Mouse (Mus musculus): ENCODE results near the gene Nfil3. TPM values are rescaled to one million over a fixed set of nuclear protein-coding genes. Genes with fewer than 3 reads are reported as not detected.

Gene Nfil3
- total RNA-seq (2021), result 10 to 100 TPM; 33.9 to 36.7 TPM
- long read RNA-seq, experiment 1, transcript Nfil3-201 (2 exons, 2,026 nt), result major isoform, 24 of 43 reads
- long read RNA-seq, experiment 1, partial matches to known transcripts, result 0 of 43 reads
- long read RNA-seq, experiment 1, other reads (novel, unspliced or antisense), result 19 of 43 reads
- long read RNA-seq, experiment 2, transcript Nfil3-201 (2 exons, 2,026 nt), result major isoform, 15 of 25 reads
- long read RNA-seq, experiment 2, partial matches to known transcripts, result 0 of 25 reads
- long read RNA-seq, experiment 2, other reads (novel, unspliced or antisense), result 10 of 25 reads

DNA sequence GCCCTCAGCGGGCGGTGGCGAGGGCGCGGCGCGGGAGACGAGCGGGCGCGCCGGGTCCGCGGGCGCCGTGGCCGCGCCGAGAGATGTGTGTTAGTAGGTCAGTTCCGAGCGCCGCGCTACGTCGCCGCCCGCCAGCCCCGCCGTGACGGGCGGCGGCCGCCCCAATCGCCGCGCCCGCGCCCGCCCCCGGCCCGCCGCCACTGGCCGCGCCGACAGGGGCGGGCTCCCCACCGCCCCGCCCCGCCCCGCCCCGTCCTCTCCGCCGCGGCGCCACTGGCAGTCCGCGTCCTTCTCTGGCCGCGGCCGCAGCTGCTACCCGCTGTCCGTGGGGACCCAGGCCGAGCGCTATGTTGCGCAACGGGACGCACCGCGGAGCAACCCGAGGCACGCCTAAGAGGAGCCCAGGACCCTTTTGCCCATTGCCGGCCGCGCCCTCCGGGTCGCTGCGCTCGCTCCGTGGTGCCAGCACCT lies at the start of gene Nfil3:
Nfil3 (minus strand) TSS at position 123 of the 471 bp plus-strand sequence.
- peak; percentile 89 to 91 for DNase-seq

DNA sequence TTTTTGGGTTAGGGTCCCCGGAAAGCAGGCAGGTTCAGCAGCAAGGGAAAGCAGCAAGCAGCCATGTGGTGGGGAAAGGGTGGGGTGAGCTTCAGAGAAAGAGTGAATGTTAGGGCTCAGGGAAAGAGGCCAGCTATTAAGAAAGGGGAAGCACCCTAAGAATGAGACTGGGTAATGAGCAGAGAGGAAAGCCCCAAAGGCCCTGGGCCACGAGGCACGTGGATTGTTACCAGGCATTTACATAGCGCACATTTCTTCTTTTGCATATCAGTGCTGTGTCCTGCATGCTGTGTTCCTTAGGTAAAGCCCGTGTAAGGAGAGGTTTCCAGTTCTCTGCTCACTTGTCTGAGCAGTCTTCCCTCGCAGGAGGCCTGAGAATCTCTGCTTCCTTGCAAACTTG lies 43.4 kb upstream of the Nfil3 start:
- no peak for DNase-seq

DNA sequence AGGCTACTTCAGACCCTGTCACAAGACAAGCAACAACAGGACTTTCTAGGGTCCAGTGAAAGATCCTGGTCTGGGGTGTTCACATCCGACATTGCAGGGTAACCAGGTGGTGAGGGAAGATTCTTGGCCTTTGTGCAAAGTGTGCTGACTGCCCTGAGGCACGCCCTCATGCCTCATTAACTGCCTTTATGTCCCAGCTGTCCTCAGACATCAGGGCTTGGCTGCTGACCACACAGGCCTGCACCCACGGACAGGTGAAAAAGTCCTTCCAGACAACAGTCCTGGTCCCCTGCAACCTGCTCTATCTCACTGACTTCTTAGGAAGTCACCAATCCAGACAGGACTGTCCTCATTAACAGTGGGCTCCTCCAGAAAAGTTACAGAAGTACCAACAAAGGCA lies 39.4 kb upstream of the Nfil3 start:
- no peak for DNase-seq

DNA sequence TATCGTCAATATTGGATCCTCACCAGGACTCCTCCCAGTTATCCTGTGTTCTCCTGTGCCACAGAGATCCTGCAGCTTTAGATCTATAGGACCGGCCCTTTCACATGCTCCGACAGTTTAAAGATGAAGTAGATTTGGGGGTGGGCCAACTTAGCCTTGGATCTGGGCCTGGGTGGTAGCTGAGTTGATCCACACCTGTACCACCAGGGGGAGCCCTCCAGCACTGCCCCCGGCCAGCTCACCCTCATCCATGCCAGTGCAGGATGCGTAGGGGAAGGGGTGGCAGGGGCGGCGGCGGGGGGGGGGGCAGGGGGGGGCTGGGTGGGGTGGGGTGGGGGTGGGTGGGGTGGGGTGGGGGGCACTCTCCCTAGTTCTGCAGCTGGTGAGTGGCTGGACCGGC lies 38.7 kb upstream of the Nfil3 start:
- DNase-seq, result no peak

DNA sequence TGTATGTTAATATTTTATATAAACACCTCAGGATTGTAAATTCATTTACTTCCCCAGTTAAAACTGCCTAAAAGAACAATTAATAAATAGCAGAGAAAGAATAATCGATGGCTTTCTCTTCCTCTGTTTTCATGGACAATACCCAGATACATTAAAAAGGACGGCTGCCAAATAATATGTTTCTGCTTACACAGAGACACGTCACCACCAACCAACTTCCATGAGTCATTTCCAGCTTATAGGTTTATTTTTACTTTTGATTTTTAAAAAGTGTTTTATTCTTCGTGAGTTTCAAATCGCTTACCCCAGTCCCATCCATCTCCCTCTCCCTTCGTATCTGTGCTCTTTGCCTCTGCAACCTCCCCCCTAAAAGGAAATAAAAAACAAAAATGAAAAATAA lies 38.1 kb upstream of the Nfil3 start:
- DNase-seq, result no peak

DNA sequence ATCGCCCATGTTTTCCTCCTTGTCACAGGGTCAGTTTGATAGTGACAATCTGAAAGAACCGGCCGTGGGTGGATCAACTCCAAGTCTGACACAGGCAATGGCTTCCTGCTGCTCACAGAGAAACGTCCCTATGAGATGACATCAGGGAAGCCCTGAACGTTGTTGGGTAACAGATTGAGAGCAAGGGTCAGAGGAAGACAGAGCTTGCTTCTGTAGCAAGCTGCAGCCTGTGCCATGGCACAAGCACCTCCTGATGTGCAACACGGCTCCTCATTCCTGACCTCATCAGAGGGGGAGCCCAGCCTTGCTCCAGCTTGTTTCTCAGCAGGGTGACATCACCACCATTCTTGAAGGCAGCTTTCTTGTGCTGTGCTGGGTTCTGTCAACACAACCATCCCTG lies 37.1 kb upstream of the Nfil3 start:
- DNase-seq, result no peak

DNA sequence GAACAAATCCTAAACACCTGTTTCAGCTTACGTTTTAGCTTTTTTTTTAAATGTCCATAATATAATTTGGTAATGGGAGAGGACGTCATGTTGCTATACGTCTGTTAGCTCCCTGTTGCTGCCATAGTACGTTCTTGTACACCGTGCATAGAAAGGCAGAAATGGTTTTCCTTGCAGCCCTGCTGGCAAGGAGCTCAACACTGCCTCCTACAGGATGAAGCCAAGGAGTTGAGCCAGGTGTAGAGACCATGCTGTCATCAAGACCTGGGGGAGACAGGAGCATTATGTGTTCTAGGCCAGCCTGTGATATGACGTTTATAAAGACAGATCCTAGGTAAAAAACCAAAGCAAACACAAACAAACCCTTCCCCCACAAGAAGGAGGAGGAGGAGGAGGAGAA lies 36.2 kb upstream of the Nfil3 start:
- DNase-seq, result no peak

DNA sequence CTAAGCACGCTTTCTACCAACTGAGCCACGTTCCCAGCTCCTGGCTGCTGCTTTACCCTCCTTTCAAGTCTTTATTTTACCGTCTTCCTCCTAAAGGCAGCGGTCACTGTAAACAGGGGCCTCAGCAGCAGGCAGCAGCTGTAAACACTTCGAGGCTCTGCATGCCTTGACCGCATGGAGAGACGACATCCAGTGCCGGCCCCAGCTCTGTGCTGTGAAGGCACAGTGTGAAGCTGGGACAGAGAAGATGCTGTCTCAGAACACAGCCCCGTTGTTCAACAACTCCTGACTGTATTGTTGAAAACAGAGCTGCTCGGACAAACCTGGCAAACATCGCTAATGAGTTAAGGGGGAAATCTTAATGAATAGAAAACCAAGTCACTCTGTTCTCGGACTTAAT lies 30.6 kb upstream of the Nfil3 start:
- DNase-seq, result no peak

DNA sequence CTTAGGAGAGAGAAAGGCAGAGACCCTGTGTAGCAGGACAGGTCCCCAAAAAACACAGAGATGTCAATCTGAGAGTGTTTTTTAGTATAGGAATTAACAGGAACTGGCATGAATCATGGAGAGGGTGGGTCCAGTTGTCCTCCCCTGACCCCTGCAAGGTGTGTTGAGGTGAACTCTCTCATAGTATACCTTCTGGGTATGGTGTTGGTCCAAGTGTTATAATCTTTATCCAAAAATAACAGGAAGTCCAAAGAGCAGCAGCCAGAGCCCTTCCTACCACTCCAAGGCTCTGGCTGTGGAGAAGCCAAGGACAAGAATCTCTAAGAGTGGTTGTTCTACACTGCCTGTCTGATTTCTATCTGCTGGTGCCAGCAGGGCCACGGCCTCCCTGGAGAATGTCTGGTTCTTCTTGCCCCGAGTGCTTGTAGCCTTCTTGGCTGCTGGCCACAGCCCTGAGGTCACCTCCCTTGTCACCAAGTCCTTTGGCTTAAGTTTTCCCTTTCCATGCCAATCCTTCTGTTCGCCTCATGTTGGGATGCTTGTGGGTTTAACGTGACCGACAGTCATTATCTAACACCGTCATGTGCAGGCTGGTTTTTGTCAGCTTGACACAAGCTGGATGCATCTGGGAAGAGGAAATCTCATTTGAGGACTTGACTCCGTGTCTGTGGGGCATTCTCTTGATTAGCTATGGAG lies 27.8 kb upstream of the Nfil3 start:
- DNase-seq, result peak; percentile 76 to 84

DNA sequence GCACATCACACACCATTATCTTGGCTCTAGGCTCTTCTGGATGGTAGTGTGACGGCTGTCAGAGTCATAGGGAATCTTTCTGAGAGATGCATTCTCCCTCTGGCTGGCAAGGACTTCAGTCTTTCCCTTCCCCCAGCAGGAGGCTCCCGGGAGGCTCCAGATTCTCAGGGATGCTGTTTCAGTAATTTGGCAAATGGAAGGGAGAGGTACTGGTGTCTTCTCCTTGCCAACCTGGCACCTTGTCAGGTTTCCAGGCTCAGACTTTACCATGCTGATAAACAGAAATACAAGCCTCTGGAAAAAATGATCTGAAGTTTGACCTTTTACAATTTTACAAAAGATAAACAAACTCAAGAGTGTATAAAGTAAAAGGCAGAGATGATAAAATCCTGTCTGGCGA lies 26.9 kb upstream of the Nfil3 start:
- peak; percentile 31 to 62 for DNase-seq

DNA sequence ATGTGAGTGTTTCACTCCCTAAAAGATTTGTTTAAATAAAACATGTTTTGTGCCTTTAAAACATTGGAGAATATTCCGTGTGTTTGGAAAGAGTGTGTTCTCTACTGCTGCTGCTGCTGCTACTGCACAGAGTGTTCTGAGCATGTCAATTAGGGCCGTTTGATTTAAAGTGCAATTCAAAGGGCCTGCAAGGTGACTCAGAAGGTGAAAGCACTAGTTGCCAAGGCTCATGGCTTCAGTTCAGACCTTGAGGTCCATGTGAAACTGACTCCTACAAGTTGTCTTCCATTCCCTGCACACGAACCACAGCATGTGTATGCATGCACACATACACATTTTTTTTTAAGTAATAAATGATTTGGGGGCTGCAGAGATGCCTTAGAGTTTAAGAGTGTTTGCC lies 22.4 kb upstream of the Nfil3 start:
- DNase-seq, result peak; percentile 35 to 52

DNA sequence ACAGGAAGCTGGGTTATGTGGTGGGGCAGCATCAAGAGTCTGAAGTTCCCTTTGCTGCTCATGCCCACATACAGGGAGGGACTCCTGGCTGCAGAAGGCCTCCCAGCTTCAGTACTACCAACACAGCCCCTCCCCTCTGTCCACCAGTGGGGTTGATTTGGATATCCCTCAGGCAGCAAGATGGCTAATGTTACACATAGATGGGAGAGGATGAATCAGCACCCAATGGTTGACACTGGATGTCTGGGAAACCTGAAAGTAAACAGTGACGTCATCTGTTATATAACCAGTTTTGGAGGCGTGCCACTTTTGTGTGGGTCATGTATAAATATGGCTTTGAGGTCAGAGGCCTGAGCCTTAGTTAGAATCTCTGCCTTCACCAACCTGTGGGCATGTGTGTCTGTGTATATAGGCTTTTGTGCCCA lies 20.6 kb upstream of the Nfil3 start:
- DNase-seq, result peak; percentile 64 to 66

DNA sequence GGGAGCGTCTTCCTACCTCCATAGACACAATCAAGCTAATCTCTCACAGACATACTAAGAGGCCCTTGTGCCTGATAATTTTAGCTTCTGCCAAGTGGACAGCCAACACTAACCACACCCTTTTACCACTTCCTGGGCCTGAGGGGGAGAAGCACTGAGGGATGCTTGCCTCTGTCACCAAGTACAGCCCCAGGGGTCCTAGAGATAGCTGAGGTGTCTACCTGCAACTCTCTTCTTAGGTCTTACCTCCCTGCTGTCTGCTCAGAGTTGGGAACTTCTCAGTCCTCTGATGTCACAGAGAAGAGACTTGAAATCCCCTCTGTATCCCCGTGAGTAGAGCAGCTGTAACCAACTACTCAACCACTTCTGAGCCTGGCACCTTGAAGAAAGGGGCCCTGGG lies 19.6 kb upstream of the Nfil3 start:
- no peak for DNase-seq

DNA sequence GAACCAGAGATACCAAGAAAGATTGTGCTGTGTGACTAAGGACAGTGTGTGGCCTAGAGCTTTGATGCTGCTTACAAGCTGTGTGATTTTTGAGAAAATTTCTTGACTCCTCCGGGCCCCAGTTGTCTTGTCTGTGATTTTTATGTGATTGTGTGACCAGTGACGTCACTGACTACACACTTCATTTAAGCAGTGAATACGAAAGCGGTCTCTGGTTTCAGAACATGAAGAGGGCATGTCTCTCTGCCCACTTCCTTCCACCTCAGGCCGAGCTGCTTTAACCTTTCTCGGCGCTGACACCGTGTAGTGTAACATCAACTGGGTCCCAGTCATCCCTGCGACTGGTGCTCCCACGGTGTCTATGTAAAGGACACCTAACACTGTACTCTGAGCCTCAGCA lies 17.7 kb upstream of the Nfil3 start:
- DNase-seq, result no peak

DNA sequence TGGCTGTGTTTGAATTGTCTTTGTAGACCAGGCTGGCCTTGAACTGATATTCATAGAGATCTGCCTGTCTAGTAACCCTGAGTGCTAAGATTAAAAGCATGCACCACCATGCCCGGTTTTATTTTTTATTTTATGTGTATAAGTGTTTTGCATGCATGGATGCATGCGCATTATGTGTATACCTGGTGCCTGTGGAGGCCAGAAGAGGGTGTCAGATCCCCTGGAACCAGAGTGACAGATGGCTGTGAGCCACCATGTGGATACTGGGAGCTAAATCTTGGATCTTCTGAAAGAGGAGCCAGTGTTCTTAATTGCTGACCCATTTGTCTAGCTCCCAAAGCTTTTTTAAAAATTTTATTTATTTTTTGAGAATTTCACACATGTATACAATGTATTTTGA lies 16.9 kb upstream of the Nfil3 start:
- no peak for DNase-seq

DNA sequence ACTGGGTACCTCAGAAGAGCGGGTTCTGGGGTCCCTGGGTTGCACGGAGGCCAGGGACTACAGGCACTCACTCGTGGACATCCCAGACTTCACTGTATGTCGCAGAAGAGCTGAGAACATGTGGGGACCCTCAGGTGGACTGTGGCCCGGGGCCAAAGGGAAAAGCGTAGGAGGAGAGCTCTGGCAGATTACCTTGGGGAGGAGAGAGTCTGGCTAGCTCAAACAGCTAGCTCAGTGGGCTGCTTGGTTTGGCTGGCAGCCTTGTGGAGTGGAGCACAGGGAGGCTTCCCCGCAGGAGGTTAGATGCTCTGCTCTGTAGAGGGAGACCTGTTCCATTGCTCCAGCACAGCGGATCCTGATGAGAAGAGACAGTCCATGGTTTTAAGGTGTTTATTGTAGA lies 15.3 kb upstream of the Nfil3 start:
- no peak for DNase-seq

DNA sequence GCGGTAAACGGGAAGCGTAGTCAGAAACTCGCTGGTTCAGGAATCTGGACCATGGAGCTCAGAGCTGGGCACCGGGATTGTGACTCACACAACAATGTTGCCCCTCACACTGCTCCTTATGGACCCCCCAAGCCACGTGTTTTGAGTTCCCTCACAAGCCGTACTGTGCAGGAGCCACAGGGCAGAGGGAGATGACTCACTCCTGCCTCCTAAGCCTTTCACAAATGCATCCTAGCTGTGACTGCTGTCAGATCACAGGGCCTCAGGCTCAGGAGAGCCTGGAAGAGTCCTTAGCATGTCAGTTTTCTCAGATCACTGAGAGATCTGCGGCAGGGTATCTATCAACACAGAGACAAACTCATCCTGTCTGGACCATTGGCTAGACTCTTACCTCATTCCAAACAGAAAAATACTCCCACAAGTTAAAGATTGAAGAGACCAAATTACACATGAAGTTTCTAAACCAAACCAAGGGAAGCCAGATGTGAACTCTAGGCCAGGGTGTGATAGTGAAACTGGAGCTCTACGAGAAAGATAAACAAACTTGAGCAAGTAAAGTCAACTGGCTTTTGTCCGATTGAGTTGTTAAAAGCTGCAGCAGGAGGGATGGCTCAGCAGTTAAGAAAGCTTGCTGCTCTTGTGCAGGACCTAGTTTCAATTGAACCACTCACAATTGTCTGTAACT lies 13.5 kb upstream of the Nfil3 start:
- DNase-seq, result no peak

DNA sequence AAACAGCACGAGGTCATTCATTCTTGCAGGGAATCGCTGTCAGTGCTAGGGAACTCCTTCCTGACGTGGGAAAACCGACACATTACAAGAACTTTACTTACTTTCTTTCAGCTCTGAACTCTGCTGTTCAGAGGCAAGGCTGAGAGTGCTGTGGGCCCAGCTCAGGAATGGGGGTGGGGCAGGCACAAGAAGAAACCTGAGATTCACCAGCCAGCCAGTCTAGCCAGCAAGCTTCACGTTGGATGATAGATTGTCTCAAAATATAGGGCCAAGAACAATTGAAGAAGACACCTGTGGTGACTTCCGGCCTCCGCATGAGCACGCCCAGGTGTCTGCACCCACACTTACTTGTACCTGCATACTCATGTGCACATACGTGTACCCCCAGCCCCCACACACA lies 9.3 kb upstream of the Nfil3 start:
- DNase-seq, result no peak

DNA sequence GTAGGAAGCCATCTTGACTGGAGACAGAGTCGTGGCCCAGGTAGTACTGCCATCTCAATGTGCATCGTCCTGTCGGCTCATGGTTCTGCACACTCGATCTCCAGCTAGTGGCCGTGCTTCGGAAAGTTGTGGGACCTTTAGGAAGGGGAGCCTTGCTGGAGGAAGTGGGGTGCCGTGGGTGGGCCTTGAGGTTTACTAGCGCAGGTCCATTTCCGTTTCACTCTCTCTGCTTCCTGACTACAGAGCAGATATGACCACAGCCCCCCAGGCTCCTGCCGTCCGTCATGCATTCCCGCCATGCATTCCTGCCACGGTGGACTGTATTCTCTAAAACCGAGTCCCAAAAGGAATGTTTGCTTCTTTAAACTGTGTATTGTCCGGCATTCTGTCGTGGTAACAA lies 8.1 kb upstream of the Nfil3 start:
- DNase-seq, result no peak

DNA sequence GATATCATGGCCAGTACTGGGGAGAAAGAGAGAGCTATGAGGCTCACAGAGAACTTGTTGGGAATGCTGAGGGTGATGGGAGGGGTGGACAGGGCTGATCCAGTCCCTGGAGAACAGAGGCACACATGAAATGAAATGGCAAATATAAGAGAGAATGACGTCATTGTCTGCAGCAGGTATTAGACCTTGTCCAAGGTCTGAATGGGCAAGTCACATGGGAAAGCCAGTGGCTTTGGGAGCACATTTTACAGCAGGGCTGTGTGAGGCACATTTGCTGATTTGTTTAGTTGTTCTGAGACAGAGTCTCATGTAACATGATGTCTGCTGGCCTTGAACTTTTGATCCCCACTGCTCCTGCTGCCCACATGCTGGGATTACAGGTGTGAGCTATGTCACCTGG lies 7.0 kb upstream of the Nfil3 start:
- no peak for DNase-seq

DNA sequence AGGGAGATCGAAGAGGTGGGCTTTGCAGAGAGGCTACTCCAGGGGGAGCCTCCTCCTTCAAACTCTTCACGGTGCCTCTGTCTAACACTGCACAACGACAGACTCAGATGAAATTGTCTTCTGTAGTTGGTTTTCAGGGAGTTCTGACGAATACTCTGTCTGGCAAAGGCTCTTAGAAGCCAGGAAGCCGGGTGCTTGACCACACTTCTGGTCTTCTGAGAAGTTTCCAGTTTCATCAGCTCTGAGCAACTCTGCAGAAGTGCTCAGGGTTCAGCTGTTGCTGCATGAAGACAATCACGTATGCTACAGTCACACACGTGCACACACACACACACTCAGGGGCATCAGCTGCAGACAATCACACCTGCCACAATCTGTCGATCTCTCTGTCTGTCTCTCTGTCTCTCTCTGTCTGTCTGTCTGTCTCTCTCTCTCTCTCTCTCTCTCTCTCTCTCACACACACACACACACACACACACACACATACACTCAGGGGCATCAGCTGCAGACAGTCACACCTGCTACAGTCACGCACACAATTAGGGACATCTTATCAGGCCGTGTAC lies 5.4 kb upstream of the Nfil3 start:
- DNase-seq, result no peak

DNA sequence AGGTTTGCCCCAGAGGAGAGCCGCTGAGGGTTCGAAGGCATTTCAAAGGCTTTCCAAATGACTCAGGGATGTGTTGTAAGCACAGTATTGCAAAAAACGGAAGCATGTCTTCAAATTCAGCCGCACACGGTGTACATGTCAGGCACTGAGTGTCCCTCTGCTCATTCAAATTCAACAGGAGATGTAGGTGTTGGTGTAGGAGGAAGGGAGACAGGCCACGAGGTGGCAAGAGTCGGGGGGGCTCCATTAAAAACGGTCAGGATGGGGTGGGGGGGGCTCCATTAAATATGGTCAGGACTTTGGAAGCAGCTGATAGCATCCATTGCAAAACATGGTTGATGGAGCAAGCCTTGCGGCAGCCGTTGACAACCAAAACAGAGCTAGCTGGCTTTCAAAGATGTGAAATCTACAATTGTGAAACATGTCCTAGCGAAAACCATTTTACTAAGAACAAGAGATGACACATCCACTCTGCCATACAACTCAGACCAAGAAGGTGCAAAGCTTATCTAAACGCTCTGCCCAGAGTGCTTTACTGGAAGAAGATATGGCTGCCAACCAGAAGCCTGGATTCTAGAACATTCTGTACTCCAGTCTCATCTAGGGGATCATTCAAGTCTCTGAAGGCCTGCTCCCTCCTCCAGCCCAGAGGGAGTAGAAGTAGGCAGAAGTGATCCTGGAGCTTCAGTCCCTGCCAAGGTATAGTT lies 4.8 kb upstream of the Nfil3 start:
- no peak for DNase-seq

Data from heart, adult 18-20 months (tissue).